Mouse (Mus musculus) liver, embryonic 16.5 days (tissue): ENCODE measurements at regions not wholly inside any gene's neighbourhood (a gene's known extent, or its start where the extent isn't known, plus 50 kb on each side); places are given as distances from the start of the nearest gene placed in this dataset. TPM values are rescaled to one million over a fixed set of nuclear protein-coding genes. Genes with fewer than 3 reads are reported as not detected.

Source experiments
- ATAC-seq: fragments of 200-750 bp; cut with Nextera tagmentation; 2 replicates; pipeline ENCODE4 v1.8.0; 2017; ENCODE audit warnings: low read depth, mild to moderate bottlenecking, moderate number of reproducible peaks, moderate library complexity
- H3K27ac ChIP-seq: fragments of 300-500 bp; sonication (generic); 2 replicates; pipeline ENCODE4 v1.5.1; 2014; ENCODE audit warnings: mild to moderate bottlenecking, low read length
- H3K27me3 ChIP-seq: fragments of 300-500 bp; sonication (generic); 2 replicates; pipeline ENCODE4 v1.6.1; 2014; ENCODE audit warnings: low read depth, low read length, mixed read lengths; ENCODE audit not compliant: control insufficient read depth, insufficient read depth
- H3K36me3 ChIP-seq: fragments of 300-500 bp; sonication (generic); 2 replicates; pipeline ENCODE4 v1.6.1; 2014; ENCODE audit warnings: mild to moderate bottlenecking; ENCODE audit not compliant: control insufficient read depth, insufficient read depth
- H3K4me1 ChIP-seq: fragments of 300-500 bp; sonication (generic); 2 replicates; pipeline ENCODE4 v1.6.1; 2014; ENCODE audit warnings: low read depth, low read length, mixed read lengths; ENCODE audit not compliant: control insufficient read depth
- H3K4me2 ChIP-seq: fragments of 300-500 bp; sonication (generic); 2 replicates; pipeline ENCODE4 v1.6.1; 2014; ENCODE audit warnings: low read depth, low read length, mixed read lengths
- H3K4me3 ChIP-seq: fragments of 300-500 bp; sonication (generic); 2 replicates; pipeline ENCODE4 v1.5.1; 2014; ENCODE audit warnings: low read depth, mild to moderate bottlenecking, low read length
- H3K9ac ChIP-seq: fragments of 300-500 bp; sonication (generic); 2 replicates; pipeline ENCODE4 v1.6.1; 2014; ENCODE audit warnings: low read depth, low read length
- H3K9me3 ChIP-seq: fragments of 300-500 bp; sonication (generic); replicated peaks from 2 replicates; pipeline ENCODE4 v1.6.1; 2016; ENCODE audit warnings: low read length; ENCODE audit not compliant: control insufficient read depth
- WGBS: fragments of 180-500 bp; shearing (Covaris S2); extraction: QIAGEN DNeasy Blood & Tissue Kit; methylation state at CpG from one replicate; pipeline ENCODE4 v1.1.7; 2014; ENCODE audit not compliant: insufficient replicate concordance; 5-methylcytosine and 5-hydroxymethylcytosine counted together
- microRNA-seq: library from miRNA; unstranded; fragments of <30 nt; microRNA quantifications from one replicate; pipeline ENCODE4, GENCODE M21; 2016

DNA sequence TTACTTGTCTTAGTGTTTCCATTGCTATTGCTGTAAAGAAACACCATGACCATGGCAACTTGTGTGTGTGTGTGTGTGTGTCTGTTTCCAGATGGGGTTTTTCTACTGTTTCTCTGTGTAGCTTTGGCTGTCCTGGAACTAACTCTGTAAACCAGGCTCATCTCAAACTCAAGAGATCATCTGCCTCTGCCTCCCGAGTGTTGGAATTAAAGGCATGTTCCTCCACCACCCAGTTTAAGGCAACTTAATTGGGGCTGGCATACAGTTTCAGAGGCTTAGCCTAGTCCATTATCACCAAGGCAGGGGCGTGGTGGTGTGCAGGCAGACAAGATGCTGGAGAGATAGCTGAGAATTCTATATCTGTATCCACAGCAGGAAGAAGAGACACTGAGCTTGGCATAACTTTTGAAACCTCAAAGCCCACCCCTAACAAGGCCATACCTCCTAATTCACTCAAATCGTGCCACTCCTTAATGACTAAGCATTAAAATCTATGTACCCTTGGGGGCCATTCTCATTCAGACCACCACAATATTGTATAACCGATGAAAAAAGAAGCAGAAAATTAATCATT lies 65.5 kb upstream of the Med14 start:
- Histone ChIP-seq H3K9me3 (no peaks in the 10 kb centered on the region), H3K27me3 (no peaks in the 10 kb centered on the region), H3K27ac (no peak overlapping the region), H3K4me1 (peaks cover 2% of the 10 kb centered on the region; the same call in 1 of the 2 replicates), H3K4me2 (no peak overlapping the region), H3K9ac (no peak overlapping the region), H3K4me3 (no peak overlapping the region), H3K36me3 (no peaks in the 10 kb centered on the region)
- WGBS, result 33% methylated on average over 4 of the region's 4 CpGs
- peak; percentile 58; the same call in 1 of the 2 replicates for ATAC-seq

DNA sequence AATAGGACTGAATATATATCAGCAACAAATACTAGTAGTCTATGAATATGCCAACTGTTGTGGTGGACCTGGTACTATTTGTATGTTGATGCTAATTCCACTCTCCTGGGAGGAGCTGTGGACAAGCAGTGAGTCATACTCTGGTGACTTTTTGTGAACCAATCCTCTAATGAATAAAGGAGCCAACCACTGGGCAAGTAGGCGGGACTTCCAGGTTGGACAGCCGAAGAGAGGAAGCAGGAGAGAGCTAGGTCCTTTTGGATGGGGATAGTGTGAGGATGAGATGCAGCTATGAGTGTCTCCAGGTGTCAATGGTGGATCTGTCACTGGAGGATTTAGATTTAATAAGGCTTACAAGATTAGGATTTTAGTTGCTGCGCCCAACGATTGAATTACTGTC lies 64.8 kb upstream of the Med14 start:
- Histone ChIP-seq H3K9ac (no peak overlapping the region), H3K27me3 (no peaks in the 10 kb centered on the region), H3K4me3 (no peak overlapping the region), H3K27ac (no peak overlapping the region), H3K36me3 (no peaks in the 10 kb centered on the region), H3K9me3 (no peaks in the 10 kb centered on the region), H3K4me1 (peaks cover 2% of the 10 kb centered on the region; the same call in 1 of the 2 replicates), H3K4me2 (no peak overlapping the region)
- 66% methylated on average over 4 of the region's 4 CpGs for WGBS
- no peak for ATAC-seq

DNA sequence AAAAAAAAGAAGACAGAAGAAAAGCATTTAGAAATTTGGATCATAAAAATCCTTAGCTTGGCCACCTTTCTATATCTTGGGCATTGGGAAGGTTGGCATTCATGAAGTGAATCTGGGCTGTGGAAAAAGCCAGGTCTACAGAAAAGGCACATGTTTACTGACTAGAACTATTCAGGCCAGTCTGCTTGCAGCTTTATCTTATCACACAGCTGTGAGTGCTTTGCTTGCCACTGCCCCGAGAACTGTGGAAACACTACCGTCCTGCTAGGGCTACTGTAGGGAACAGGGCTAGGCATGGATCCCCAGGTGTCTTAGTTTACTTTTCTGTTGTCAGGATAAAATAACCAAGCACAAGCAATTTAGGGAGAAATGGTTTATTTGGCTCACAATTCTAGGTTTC lies 63.4 kb upstream of the Med14 start:
- H3K27ac ChIP-seq, result no peak overlapping the region
- peak; percentile 70 for ATAC-seq
- H3K9ac ChIP-seq, result no peak overlapping the region
- H3K27me3 ChIP-seq, result no peaks in the 10 kb centered on the region
- H3K4me3 ChIP-seq, result no peak overlapping the region
- 37% methylated on average over 2 of the region's 2 CpGs for WGBS
- H3K4me1 ChIP-seq, result peaks cover 2% of the 10 kb centered on the region; the same call in 1 of the 2 replicates
- H3K9me3 ChIP-seq, result no peaks in the 10 kb centered on the region
- H3K36me3 ChIP-seq, result no peaks in the 10 kb centered on the region
- H3K4me2 ChIP-seq, result no peak overlapping the region

DNA sequence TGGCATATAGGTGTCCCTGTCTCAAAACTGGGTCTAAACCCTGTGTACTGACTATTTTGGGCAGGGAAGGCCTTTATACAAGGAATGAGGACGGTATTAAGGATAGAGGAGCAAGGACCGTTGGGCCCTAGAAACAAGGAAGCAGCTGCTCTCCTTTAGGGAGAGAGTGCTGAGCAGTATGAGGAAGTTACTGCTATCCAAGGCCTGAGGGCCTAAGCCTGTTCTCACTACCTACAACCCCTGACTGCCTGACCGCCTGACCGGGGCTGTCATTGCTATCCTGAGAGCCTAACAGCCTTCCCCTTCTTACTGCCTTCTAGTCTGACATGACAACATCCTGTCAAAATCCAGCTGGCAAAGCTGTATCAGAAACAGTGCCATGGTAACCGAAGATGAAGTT lies 62.6 kb upstream of the Med14 start:
- H3K27ac ChIP-seq, result no peak overlapping the region
- no peaks in the 10 kb centered on the region for H3K27me3 ChIP-seq
- H3K36me3 ChIP-seq, result no peaks in the 10 kb centered on the region
- no peak overlapping the region for H3K9ac ChIP-seq
- ATAC-seq, result no peak
- no peak overlapping the region for H3K4me3 ChIP-seq
- no peak overlapping the region for H3K4me2 ChIP-seq
- peaks cover 2% of the 10 kb centered on the region; the same call in 1 of the 2 replicates for H3K4me1 ChIP-seq
- 45% methylated on average over 5 of the region's 5 CpGs for WGBS
- no peaks in the 10 kb centered on the region for H3K9me3 ChIP-seq

DNA sequence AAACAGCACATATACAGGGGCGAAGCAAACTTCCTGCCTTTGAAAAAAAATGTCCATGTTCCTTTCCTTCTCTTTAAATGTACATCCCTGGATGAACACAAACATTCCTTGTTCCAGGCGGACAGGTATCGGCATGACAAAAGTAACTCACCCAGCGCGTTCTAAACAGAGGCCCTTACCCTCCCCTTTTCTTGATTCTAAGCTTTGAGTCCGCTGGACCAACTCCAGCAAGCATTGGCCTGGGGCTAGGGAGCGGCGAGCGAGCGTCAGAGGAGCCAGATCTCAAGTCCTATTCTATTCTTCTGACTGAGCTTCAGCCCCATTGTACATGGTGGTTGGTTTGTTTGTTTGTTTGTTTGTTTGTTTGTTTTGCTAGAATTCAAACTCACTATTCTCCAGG lies 60.9 kb upstream of the Med14 start:
- Histone ChIP-seq H3K9me3 (no peaks in the 10 kb centered on the region), H3K4me1 (peaks cover 2% of the 10 kb centered on the region; the same call in 1 of the 2 replicates), H3K4me2 (no peak overlapping the region), H3K36me3 (no peaks in the 10 kb centered on the region), H3K27me3 (no peaks in the 10 kb centered on the region), H3K27ac (no peak overlapping the region), H3K4me3 (no peak overlapping the region), H3K9ac (no peak overlapping the region)
- 69% methylated on average over 10 of the region's 10 CpGs for WGBS
- ATAC-seq, result no peak

DNA sequence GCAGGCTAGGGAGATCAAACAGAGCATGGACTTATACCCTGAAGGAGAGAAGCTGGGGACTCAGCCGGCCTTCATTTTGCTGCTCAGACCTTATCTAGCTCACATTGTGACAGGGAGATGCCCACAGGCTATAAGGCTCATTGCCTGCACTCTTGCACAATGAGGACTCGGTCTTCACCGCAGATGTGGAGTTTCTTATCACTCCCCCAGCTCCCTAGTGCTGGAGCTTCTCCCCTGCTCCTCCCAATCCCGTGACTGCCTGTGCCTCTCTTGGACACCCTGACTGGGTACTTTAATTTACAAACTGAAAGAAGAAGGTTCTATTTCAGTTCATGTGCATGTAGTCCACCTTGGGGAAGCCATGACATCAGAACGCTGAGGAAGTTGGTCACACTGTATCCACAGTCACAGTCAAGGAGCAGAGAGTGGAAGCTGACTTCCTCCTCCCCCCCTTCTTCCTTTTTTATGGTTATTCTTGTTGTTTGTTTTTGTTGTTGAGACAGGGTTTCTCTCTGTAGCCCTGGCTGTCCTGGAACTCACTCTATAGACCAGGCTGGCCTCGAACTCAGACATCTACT lies 51.3 kb upstream of the Med14 start:
- Histone ChIP-seq H3K4me1 (no peaks in the 10 kb centered on the region), H3K36me3 (no peaks in the 10 kb centered on the region), H3K27me3 (no peaks in the 10 kb centered on the region), H3K4me3 (no peak overlapping the region), H3K9me3 (no peaks in the 10 kb centered on the region), H3K27ac (no peak overlapping the region), H3K4me2 (no peak overlapping the region; the same call in 1 of the 2 replicates), H3K9ac (no peak overlapping the region)
- ATAC-seq, result peak; percentile 51; the same call in 1 of the 2 replicates
- 31% methylated on average over 6 of the region's 6 CpGs for WGBS

Small RNA genes in the stretch of these regions (microRNA-seq; reads per million reads assigned to microRNA genes)
- gene Gm25063, result not detected
